Mouse (Mus musculus) urinary bladder, postnatal 14 days (tissue): ENCODE results near the gene 1110004F10Rik.
"Not testable (repeated sequence)": the region's sequence is repeated elsewhere in the genome, so short reads cannot be mapped to it uniquely, and the experiment has no call there.

Experiments used
- DNase-seq: peaks from one replicate; pipeline ENCODE4 v3.0.0; 2021; ENCODE audit warnings: low spot score

Gene 1110004F10Rik

GRCm38 (mm10) chr7:116039196-116039537 lies at the start of gene 1110004F10Rik:
1110004F10Rik (plus strand) TSS chr7:116039397.
- DNase-seq = no peak

- no peak for DNase-seq
Observed at GRCm38 (mm10) chr7:116002726-116003125, 36.5 kb upstream of the 1110004F10Rik start.

GRCm38 (mm10) chr7:116029991-116030390 lies 9.2 kb upstream of the 1110004F10Rik start:
- no peak for DNase-seq

GRCm38 (mm10) chr7:116030597-116031387 lies 8.4 kb upstream of the 1110004F10Rik start:
- peak; percentile 19 for DNase-seq

GRCm38 (mm10) chr7:116031388-116031717 lies 7.8 kb upstream of the 1110004F10Rik start:
- no peak for DNase-seq

- peak; percentile 69 for DNase-seq
Observed at GRCm38 (mm10) chr7:116031718-116032595, 7.2 kb upstream of the 1110004F10Rik start.

GRCm38 (mm10) chr7:116032596-116033307 lies 6.4 kb upstream of the 1110004F10Rik start:
- peak; percentile 85 for DNase-seq

GRCm38 (mm10) chr7:116033371-116034241 lies 5.6 kb upstream of the 1110004F10Rik start:
- DNase-seq = peak; percentile 55

- DNase-seq = peak; percentile 70
Observed at GRCm38 (mm10) chr7:116034282-116034758, 4.9 kb upstream of the 1110004F10Rik start.

GRCm38 (mm10) chr7:116035504-116035903 lies 3.7 kb upstream of the 1110004F10Rik start:
- DNase-seq = no peak

- no peak for DNase-seq
Observed at GRCm38 (mm10) chr7:116036591-116037555, 2.3 kb upstream of the 1110004F10Rik start.

- no peak for DNase-seq
Observed at GRCm38 (mm10) chr7:116038024-116038423, 1.2 kb upstream of the 1110004F10Rik start.

- peak; percentile 25 for DNase-seq
Observed at GRCm38 (mm10) chr7:116038511-116038910, 686 bp upstream of the 1110004F10Rik start, which contains the start of gene Sox6. Sox6 (minus strand) TSS chr7:116038796.

GRCm38 (mm10) chr7:116039538-116040466 lies 605 bp downstream of the 1110004F10Rik start:
- peak; percentile 85 for DNase-seq

- no peak for DNase-seq
Observed at GRCm38 (mm10) chr7:116040470-116041019, 1.3 kb downstream of the 1110004F10Rik start.

GRCm38 (mm10) chr7:116060739-116061138 lies 21.5 kb downstream of the 1110004F10Rik start:
- DNase-seq = no peak

- not testable (repeated sequence) for DNase-seq
Observed at GRCm38 (mm10) chr7:116084366-116084765, 45.2 kb downstream of the 1110004F10Rik start, which contains the start of gene Gm4353. Gm4353 (minus strand) TSS chr7:116084635.

GRCm38 (mm10) chr7:116092710-116093465 lies 53.7 kb downstream of the 1110004F10Rik start:
- DNase-seq = peak; percentile 94
